9 mouse cellular contexts compared by ENCODE assay signal in the genomic region with DNA sequence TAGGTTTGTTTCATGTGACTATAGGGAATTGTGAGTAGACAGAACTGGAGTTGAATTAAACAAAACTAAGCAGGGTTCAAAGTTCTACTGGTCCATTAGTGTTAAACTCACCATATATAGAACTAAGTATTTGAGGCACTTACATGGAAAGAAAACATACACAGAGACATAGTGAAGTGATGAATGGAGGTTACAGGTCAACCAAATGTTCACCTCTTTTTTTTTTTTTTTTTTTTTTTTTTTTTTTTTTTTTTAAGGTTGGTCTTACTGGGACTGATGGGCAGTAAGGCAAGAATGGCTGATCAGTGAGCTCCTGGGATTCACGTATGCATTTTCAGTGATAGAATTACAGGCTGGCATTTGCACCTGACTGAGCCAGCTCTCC. TPM values are rescaled to one million over a fixed set of nuclear protein-coding genes. Genes with fewer than 3 reads are reported as not detected.
A peak's percentile ranks its signal among the peaks of the same experiment; 100 is the strongest.
DNase-seq lines count a peak whose midpoint lies in the region; ATAC-seq and TF ChIP-seq lines count a peak whose summit lies in the region.
"Had no signal": no experiment of that assay in that cellular context is flagged by ENCODE, and none has a peak within 500 bp of the region (broad histone marks: within the 10 kb centered on the region; RNA-seq: fewer than 3 reads in every experiment).

No protein-coding gene starts in this region.

- in situ Hi-C loops in ES-E14 (cut with MboI; ENCODE audit: low sequenced_read_pairs in 2 of 2, unreplicated experiment in 2 of 2) = loop anchor here in 1 of 2 experiments (25.0 kb wide), 1 partner anchor 93 kb away; a partner anchor contains a TSS

- peaks cover 32% of the 10 kb centered on the region for H3K36me3 ChIP-seq in heart, embryonic 13.5 days
- H3K36me3 ChIP-seq in ES-E14 (ENCODE audit: control insufficient read depth, insufficient read depth, low read length, poor library complexity, severe bottlenecking) (no peaks in the 10 kb centered on the region), macrophage (ENCODE audit: inconsistent target) (no peaks in the 10 kb centered on the region)
- peaks cover 10% of the 10 kb centered on the region for H3K36me3 ChIP-seq in forebrain, postnatal 0 days (ENCODE audit: insufficient read depth)

- no peak for ATAC-seq in heart, embryonic 13.5 days (ENCODE audit: extremely low read depth, insufficient number of reproducible peaks, low FRiP score, low TSS enrichment)
- no peak for ATAC-seq in forebrain, postnatal 0 days
- no peak for ATAC-seq in CD4-positive, CD25-positive, alpha-beta regulatory T cell, adult 4 months

- DNase-seq in heart, postnatal 14 days = no peak
- no peak for DNase-seq in ES-E14 (ENCODE audit: low read depth, low spot score)
- no peak for DNase-seq in forebrain, postnatal 0 days
- DNase-seq in adipocyte (ENCODE audit: low spot score) = no peak
- DNase-seq in ovary, adult 18-20 months (ENCODE audit: low spot score) = no peak

- H3K9ac ChIP-seq in heart, embryonic 13.5 days = peak overlapping the region; percentile 87
- H3K9ac ChIP-seq in ES-E14 (ENCODE audit: insufficient read depth, low read depth, low read length, poor library complexity, severe bottlenecking) = no peak overlapping the region
- peak overlapping the region; percentile 68; the same call in 1 of the 2 replicates for H3K9ac ChIP-seq in forebrain, postnatal 0 days

- TF ChIP-seq CTCF in forebrain, postnatal 0 days (IDR thresholded peaks at IDR 0.05; ENCODE audit: low read depth) = no peak

- peak overlapping the region; percentile 81; the same call in 1 of the 2 replicates for H3K27ac ChIP-seq in heart, embryonic 13.5 days (replicated peaks)
- H3K27ac ChIP-seq in ES-E14 (ENCODE audit: insufficient read depth, low read depth, low read length, poor library complexity, severe bottlenecking) = no peak overlapping the region
- no peak overlapping the region for H3K27ac ChIP-seq in forebrain, postnatal 0 days (ENCODE audit: low read depth, low read length)
- H3K27ac ChIP-seq in macrophage = peak overlapping the region; percentile 82; the same call in 1 of the 2 replicates

- peak overlapping the region; percentile 86 for H3K4me2 ChIP-seq in heart, embryonic 13.5 days
- H3K4me2 ChIP-seq in forebrain, postnatal 0 days (ENCODE audit: low read depth) = peak overlapping the region; percentile 71

- WGBS in heart, embryonic 13.5 days = 60% methylated on average over 1 of the region's 1 CpGs
- 72% methylated on average over 1 of the region's 1 CpGs for WGBS in forebrain, postnatal 0 days
- WGBS in macrophage (ENCODE audit: missing documents) = 91% methylated on average over 1 of the region's 1 CpGs

- peaks cover 45% of the 10 kb centered on the region for H3K79me2 ChIP-seq in macrophage (ENCODE audit: inconsistent target)

- H3K4me3 ChIP-seq in heart, embryonic 13.5 days = peak overlapping the region; percentile 73
- peak overlapping the region in 1 of 2 experiments; percentile 86; a peak in 2 of 4 replicates for H3K4me3 ChIP-seq in ES-E14 (ENCODE audit: insufficient read depth in 1 of 2, low read depth in 1 of 2, low read length in 2 of 2, poor library complexity in 1 of 2, severe bottlenecking in 1 of 2)
- peak overlapping the region; percentile 67 for H3K4me3 ChIP-seq in forebrain, postnatal 0 days (ENCODE audit: low read depth, low read length)
- peak overlapping the region; percentile 88 for H3K4me3 ChIP-seq in macrophage (ENCODE audit: inconsistent target)

- no peaks in the 10 kb centered on the region for H3K27me3 ChIP-seq in heart, embryonic 13.5 days (replicated peaks)
- H3K27me3 ChIP-seq in forebrain, postnatal 0 days (ENCODE audit: insufficient read depth, low read length) = no peaks in the 10 kb centered on the region

- H3K9me3 ChIP-seq in heart, embryonic 13.5 days = no peaks in the 10 kb centered on the region
- H3K9me3 ChIP-seq in ES-E14 (ENCODE audit: control insufficient read depth, insufficient read depth, low read depth, low read length) = no peaks in the 10 kb centered on the region
- H3K9me3 ChIP-seq in forebrain, postnatal 0 days (ENCODE audit: low read length) = no peaks in the 10 kb centered on the region

- H3K4me1 ChIP-seq in heart, embryonic 13.5 days = peaks cover 25% of the 10 kb centered on the region
- H3K4me1 ChIP-seq in ES-E14 (ENCODE audit: control insufficient read depth in 2 of 2, insufficient read depth in 2 of 2, low read length in 2 of 2, poor library complexity in 1 of 2) = peaks cover 9 to 14% of the 10 kb centered on the region in 2 experiments; a peak in 3 of 4 replicates
- no peaks in the 10 kb centered on the region for H3K4me1 ChIP-seq in forebrain, postnatal 0 days (ENCODE audit: insufficient read depth)

- intact Hi-C loops in heart, postnatal 14 days (cut with DNase I) = loop anchor here (5.0 kb wide), 1 partner anchor 57 kb away; no protein-coding TSS in a partner anchor

TF ChIP-seq in ES-E14, 5 proteins besides CTCF, POLR2A, EP300 and RAD21:
- TF ChIP-seq ZNF384 (IDR thresholded peaks at IDR 0.05; ENCODE audit: low read depth, low read length) = peak; percentile 81
- no peak for TF ChIP-seq ZC3H11A (IDR thresholded peaks at IDR 0.05; ENCODE audit: borderline replicate concordance, low read depth, low read length)
- no peak for TF ChIP-seq CHD2 (IDR thresholded peaks at IDR 0.05; ENCODE audit: low read depth, low read length)
- TF ChIP-seq MAFK (IDR thresholded peaks at IDR 0.05; ENCODE audit: insufficient read depth, low read depth, low read length) = no peak

RNA-seq across cellular contexts. Expression of a gene that starts 0.3 kb away (rescaled TPM):
- polyA plus RNA-seq in heart, embryonic 13.5 days (2015; fragmentation: Nextera tagmentation; extraction: Ambion mirVana) = 37.1 and 39.8 TPM in 2 replicates
- total RNA-seq in heart, postnatal 14 days (2021) = 10 to 100 TPM; 50.0 to 61.0 TPM
- total RNA-seq in ES-E14 (2012; rRNA removed) = 37.3 and 55.2 TPM in 2 replicates
- total RNA-seq in forebrain, postnatal 0 days (2014; rRNA removed) = 36.7 and 43.0 TPM in 2 replicates
- 20.9 and 21.2 TPM in 2 replicates for polyA plus RNA-seq in forebrain, postnatal 0 days (2015; fragmentation: Nextera tagmentation; extraction: Ambion mirVana)
- total RNA-seq in macrophage (2018; cell fraction: chromatin; rRNA removed) = 1,000 to 10,000 TPM in 1 of 26 experiments, 100 to 1,000 TPM in 25; 128 to 1,099 (median 230) TPM
- total RNA-seq in macrophage (2018; cell fraction: cytosol; rRNA removed) = 100 to 1,000 TPM in 13 of 26 experiments, 10 to 100 TPM in 13; 71.9 to 175 (median 100) TPM
- total RNA-seq in macrophage (2018; cell fraction: nucleus; rRNA removed) = 100 to 1,000 TPM in 24 of 26 experiments, 10 to 100 TPM in 2; 84.3 to 815 (median 141) TPM
- 105 to 128 TPM (median 106 TPM) in 3 replicates for polyA plus RNA-seq in macrophage (2018)
- 10 to 100 TPM; 60.1 to 71.0 TPM for polyA plus RNA-seq in CD4-positive, CD25-positive, alpha-beta regulatory T cell, adult 4 months (2017; shearing (Covaris generic))

RNA-seq across cellular contexts. Expression of a gene that starts 16.5 kb away (rescaled TPM):
- 0.55 and 0.56 TPM in 2 replicates for polyA plus RNA-seq in heart, embryonic 13.5 days (2015; fragmentation: Nextera tagmentation; extraction: Ambion mirVana)
- total RNA-seq in heart, postnatal 14 days (2021) = 1 to 10 TPM in 1 of 2 experiments, under 1 TPM in 1; 0.88 to 1.1 TPM
- total RNA-seq in ES-E14 (2012; rRNA removed) = 1.1 and 1.7 TPM in 2 replicates
- 0.14 and 0.15 TPM in 2 replicates for total RNA-seq in forebrain, postnatal 0 days (2014; rRNA removed)
- not detected in 2 replicates for polyA plus RNA-seq in forebrain, postnatal 0 days (2015; fragmentation: Nextera tagmentation; extraction: Ambion mirVana)
- 1 to 10 TPM; 1.9 to 6.5 (median 3.2) TPM for total RNA-seq in macrophage (2018; cell fraction: chromatin; rRNA removed)
- total RNA-seq in macrophage (2018; cell fraction: cytosol; rRNA removed) = under 1 TPM in 15 of 26 experiments, not detected in 11; 0.05 to 0.36 (median 0.13) TPM
- total RNA-seq in macrophage (2018; cell fraction: nucleus; rRNA removed) = 1 to 10 TPM; 2.3 to 5.6 (median 3.6) TPM
- polyA plus RNA-seq in macrophage (2018) = 0.57 TPM in 1 of 3 replicates, not detected in the others
- polyA plus RNA-seq in CD4-positive, CD25-positive, alpha-beta regulatory T cell, adult 4 months (2017; shearing (Covaris generic)) = 1 to 10 TPM; 1.5 to 3.5 TPM

RNA-seq across cellular contexts. Expression of a gene that starts 28.2 kb away (rescaled TPM):
- polyA plus RNA-seq in heart, embryonic 13.5 days (2015; fragmentation: Nextera tagmentation; extraction: Ambion mirVana) = 0.09 TPM in 1 of 2 replicates, not detected in the other
- total RNA-seq in heart, postnatal 14 days (2021) = under 1 TPM; 0.12 to 0.27 TPM
- 0.36 and 0.58 TPM in 2 replicates for total RNA-seq in ES-E14 (2012; rRNA removed)
- total RNA-seq in forebrain, postnatal 0 days (2014; rRNA removed) = 1.5 and 2.1 TPM in 2 replicates
- 0.88 and 1.4 TPM in 2 replicates for polyA plus RNA-seq in forebrain, postnatal 0 days (2015; fragmentation: Nextera tagmentation; extraction: Ambion mirVana)
- under 1 TPM in 1 of 26 experiments, not detected in 25; 0.16 TPM for total RNA-seq in macrophage (2018; cell fraction: chromatin; rRNA removed)
- total RNA-seq in macrophage (2018; cell fraction: cytosol; rRNA removed) = not detected
- not detected for total RNA-seq in macrophage (2018; cell fraction: nucleus; rRNA removed)
- polyA plus RNA-seq in macrophage (2018) = not detected in 3 replicates
- polyA plus RNA-seq in CD4-positive, CD25-positive, alpha-beta regulatory T cell, adult 4 months (2017; shearing (Covaris generic)) = not detected
- total RNA-seq: neutrophil, adult 5-6 weeks had no signal

Comparison
In these comparisons a context has a peak if more than half of its experiments do, and no peak if none do; other contexts are left out.
1. H3K27ac ChIP-seq: peak in heart, embryonic 13.5 days (single experiment) and macrophage (single experiment); none in ES-E14 (single experiment) and forebrain, postnatal 0 days (single experiment).